Mouse (Mus musculus): ENCODE data around the gene Isoc2a. TPM values are rescaled to one million over a fixed set of nuclear protein-coding genes. Genes with fewer than 3 reads are reported as not detected.

Isoc2a gene
- polyA plus RNA-seq (2015; fragmentation: Nextera tagmentation; extraction: Ambion mirVana): 0.75 and 0.78 TPM in 2 replicates

- peak within 1 kb of the TSS; percentile 81 for H3K4me2 ChIP-seq
- peak within 1 kb of the TSS; percentile 56 for H3K4me3 ChIP-seq
- H3K9ac ChIP-seq: peak within 1 kb of the TSS; percentile 73
- peak within 1 kb of the TSS; percentile 65 for H3K27ac ChIP-seq
- H3K4me1 ChIP-seq (replicated peaks): peaks cover 20% of the 10 kb centered on the region
- no peaks in the 10 kb centered on the region for H3K36me3 ChIP-seq
- H3K27me3 ChIP-seq: no peaks in the 10 kb centered on the region
- under 1% methylated on average over 22 of the region's 22 CpGs for WGBS
- ATAC-seq (ENCODE audit: low FRiP score): peak; percentile 99
- no peaks in the 10 kb centered on the region for H3K9me3 ChIP-seq
Observed at GRCm38 (mm10) chr7:4876753-4877221, at the start of gene Isoc2a. Gene Isoc2a, plus strand, starts transcription at chr7:4877153.

- Histone ChIP-seq H3K9ac (0 out of 2 replicates have a peak overlapping the region, but pooled peaks have one; percentile 35), H3K27me3 (peaks cover 57% of the 10 kb centered on the region), H3K4me2 (no peak overlapping the region), H3K27ac (no peak overlapping the region), H3K4me1 (replicated peaks) (peaks cover 8% of the 10 kb centered on the region), H3K36me3 (peaks cover 54% of the 10 kb centered on the region), H3K4me3 (no peak overlapping the region), H3K9me3 (no peaks in the 10 kb centered on the region)
- 8% methylated on average over 12 of the region's 12 CpGs for WGBS
- no peak for ATAC-seq (ENCODE audit: low FRiP score)
Observed at GRCm38 (mm10) chr7:4830476-4830875, 46.5 kb upstream of the Isoc2a start.

GRCm38 (mm10) chr7:4835631-4836327 lies 41.2 kb upstream of the Isoc2a start:
- WGBS: 5% methylated on average over 33 of the region's 34 CpGs
- Histone ChIP-seq H3K27me3 (peaks cover 55% of the 10 kb centered on the region), H3K4me1 (replicated peaks) (peaks cover 24% of the 10 kb centered on the region), H3K9ac (peak overlapping the region; percentile 85), H3K27ac (peak overlapping the region; percentile 94), H3K36me3 (peaks cover 22% of the 10 kb centered on the region), H3K4me3 (peak overlapping the region; percentile 62), H3K4me2 (peak overlapping the region; percentile 82), H3K9me3 (no peaks in the 10 kb centered on the region)
- ATAC-seq (ENCODE audit: low FRiP score): no peak; the same call in 1 of the 2 replicates

- H3K4me2 ChIP-seq: peak overlapping the region; percentile 82
- H3K27me3 ChIP-seq: peaks cover 50% of the 10 kb centered on the region
- under 1% methylated on average over 51 of the region's 51 CpGs for WGBS
- peak overlapping the region; percentile 94 for H3K27ac ChIP-seq
- peaks cover 26% of the 10 kb centered on the region for H3K4me1 ChIP-seq (replicated peaks)
- peak overlapping the region; percentile 62 for H3K4me3 ChIP-seq
- peaks cover 21% of the 10 kb centered on the region for H3K36me3 ChIP-seq
- no peaks in the 10 kb centered on the region for H3K9me3 ChIP-seq
- peak overlapping the region; percentile 85 for H3K9ac ChIP-seq
- ATAC-seq (ENCODE audit: low FRiP score): peak; percentile 90
Observed at GRCm38 (mm10) chr7:4836351-4836792, 40.6 kb upstream of the Isoc2a start.

- 17% methylated on average over 1 of the region's 1 CpGs for WGBS
- Histone ChIP-seq H3K9ac (peak overlapping the region; percentile 43), H3K4me3 (no peak overlapping the region), H3K9me3 (no peaks in the 10 kb centered on the region), H3K4me2 (no peak overlapping the region), H3K27me3 (peaks cover 46% of the 10 kb centered on the region), H3K36me3 (peaks cover 10% of the 10 kb centered on the region; the same call in 1 of the 2 replicates), H3K4me1 (replicated peaks) (peaks cover 38% of the 10 kb centered on the region), H3K27ac (no peak overlapping the region)
- ATAC-seq (ENCODE audit: low FRiP score): no peak
Observed at GRCm38 (mm10) chr7:4837639-4838038, 39.3 kb upstream of the Isoc2a start.

GRCm38 (mm10) chr7:4842077-4842476 lies 34.9 kb upstream of the Isoc2a start:
- Histone ChIP-seq H3K36me3 (no peaks in the 10 kb centered on the region), H3K4me2 (peak overlapping the region; percentile 81), H3K27me3 (peaks cover 21% of the 10 kb centered on the region), H3K9ac (peak overlapping the region; percentile 80), H3K9me3 (no peaks in the 10 kb centered on the region), H3K4me1 (replicated peaks) (peaks cover 51% of the 10 kb centered on the region), H3K4me3 (peak overlapping the region; percentile 63), H3K27ac (peak overlapping the region; percentile 91)
- ATAC-seq (ENCODE audit: low FRiP score): peak; percentile 0; the same call in 1 of the 2 replicates
- WGBS: 41% methylated on average over 5 of the region's 5 CpGs

- Histone ChIP-seq H3K4me2 (peak overlapping the region; percentile 81), H3K4me3 (peak overlapping the region; percentile 63), H3K4me1 (replicated peaks) (peaks cover 46% of the 10 kb centered on the region), H3K36me3 (no peaks in the 10 kb centered on the region), H3K27me3 (peaks cover 20% of the 10 kb centered on the region), H3K27ac (peak overlapping the region; percentile 91), H3K9me3 (no peaks in the 10 kb centered on the region), H3K9ac (peak overlapping the region; percentile 80)
- peak; percentile 62 for ATAC-seq (ENCODE audit: low FRiP score)
- under 1% methylated on average over 16 of the region's 16 CpGs for WGBS
Observed at GRCm38 (mm10) chr7:4842634-4843131, 34.3 kb upstream of the Isoc2a start.

- no peaks in the 10 kb centered on the region for H3K9me3 ChIP-seq
- peak overlapping the region; percentile 81 for H3K4me2 ChIP-seq
- H3K27me3 ChIP-seq: peaks cover 15% of the 10 kb centered on the region
- peak overlapping the region; percentile 63 for H3K4me3 ChIP-seq
- peaks cover 42% of the 10 kb centered on the region for H3K4me1 ChIP-seq (replicated peaks)
- peak overlapping the region; percentile 80 for H3K9ac ChIP-seq
- H3K36me3 ChIP-seq: no peaks in the 10 kb centered on the region
- 1% methylated on average over 34 of the region's 34 CpGs for WGBS
- ATAC-seq (ENCODE audit: low FRiP score): peak; percentile 64
- H3K27ac ChIP-seq: peak overlapping the region; percentile 91
Observed at GRCm38 (mm10) chr7:4843604-4844244, 33.2 kb upstream of the Isoc2a start.

GRCm38 (mm10) chr7:4844245-4844916 lies 32.6 kb upstream of the Isoc2a start, which contains the start of gene Shisa7:
Gene Shisa7, minus strand, starts transcription at chr7:4844696.
- no peaks in the 10 kb centered on the region for H3K9me3 ChIP-seq
- H3K27ac ChIP-seq: peak within 1 kb of the TSS; percentile 91
- peak within 1 kb of the TSS; percentile 63 for H3K4me3 ChIP-seq
- H3K9ac ChIP-seq: peak within 1 kb of the TSS; percentile 80
- H3K4me2 ChIP-seq: peak within 1 kb of the TSS; percentile 81
- WGBS: under 1% methylated on average over 41 of the region's 41 CpGs
- ATAC-seq (ENCODE audit: low FRiP score): peak; percentile 78
- H3K27me3 ChIP-seq: peaks cover 16% of the 10 kb centered on the region
- peaks cover 42% of the 10 kb centered on the region for H3K4me1 ChIP-seq (replicated peaks)
- no peaks in the 10 kb centered on the region for H3K36me3 ChIP-seq

GRCm38 (mm10) chr7:4844917-4845309 lies 32.0 kb upstream of the Isoc2a start:
- Histone ChIP-seq H3K4me2 (peak overlapping the region; percentile 81), H3K27me3 (peaks cover 14% of the 10 kb centered on the region), H3K27ac (peak overlapping the region; percentile 91), H3K36me3 (no peaks in the 10 kb centered on the region), H3K4me3 (peak overlapping the region; percentile 63), H3K9me3 (no peaks in the 10 kb centered on the region), H3K9ac (peak overlapping the region; percentile 80), H3K4me1 (replicated peaks) (peaks cover 42% of the 10 kb centered on the region)
- WGBS: under 1% methylated on average over 13 of the region's 13 CpGs
- peak; percentile 85 for ATAC-seq (ENCODE audit: low FRiP score)

- peaks cover 10% of the 10 kb centered on the region for H3K4me1 ChIP-seq (replicated peaks)
- WGBS: 62% methylated on average over 9 of the region's 9 CpGs
- ATAC-seq (ENCODE audit: low FRiP score): no peak
- no peak overlapping the region for H3K9ac ChIP-seq
- no peak overlapping the region for H3K4me2 ChIP-seq
- peaks cover 14% of the 10 kb centered on the region; the same call in 1 of the 2 replicates for H3K27me3 ChIP-seq
- H3K27ac ChIP-seq: no peak overlapping the region
- no peaks in the 10 kb centered on the region for H3K9me3 ChIP-seq
- no peak overlapping the region for H3K4me3 ChIP-seq
- no peaks in the 10 kb centered on the region for H3K36me3 ChIP-seq
Observed at GRCm38 (mm10) chr7:4849372-4849771, 27.6 kb upstream of the Isoc2a start.

Data from hindbrain, embryonic 13.5 days (tissue).